9 mouse cellular contexts compared by ENCODE assay signal in genomic region chr17:25570648-25571452, GRCm38 (mm10). TPM values are rescaled to one million over a fixed set of nuclear protein-coding genes. Genes with fewer than 3 reads are reported as not detected.
DNase-seq lines count a peak whose midpoint lies in the region; ATAC-seq and TF ChIP-seq lines count a peak whose summit lies in the region.
"Had no signal": no experiment of that assay in that cellular context is flagged by ENCODE, and none has a peak within 500 bp of the region (broad histone marks: within the 10 kb centered on the region; RNA-seq: fewer than 3 reads in every experiment).

Gene Sox8 (minus strand): TSS chr17:25570686.

- under 1% methylated on average over 60 of the region's 61 CpGs for WGBS in hindbrain, postnatal 0 days

- peak within 1 kb of the TSS; percentile 58 for H3K9ac ChIP-seq in hindbrain, postnatal 0 days (replicated peaks; ENCODE audit: low read length)

- CTCF ChIA-PET in Patski (lab: Charles Lee) = interaction anchor here (0.9 to 1.0 kb wide), 2 partner anchors 20 to 32 kb away, joined by 3 to 4 read pairs; no protein-coding TSS in a partner anchor

- no peaks in the 10 kb centered on the region for H3K9me3 ChIP-seq in hindbrain, postnatal 0 days (ENCODE audit: low read length)

- H3K4me3 ChIP-seq in hindbrain, postnatal 0 days (ENCODE audit: low read length) = peak within 1 kb of the TSS; percentile 55
- H3K4me3 ChIP-seq in left cerebral cortex, adult 2 months = peak within 1 kb of the TSS; percentile 63

- H3K4me1 ChIP-seq in hindbrain, postnatal 0 days (ENCODE audit: insufficient read depth, low read length) = peaks cover 10% of the 10 kb centered on the region; the same call in 1 of the 2 replicates

- peak within 1 kb of the TSS; percentile 81 for H3K4me2 ChIP-seq in hindbrain, postnatal 0 days (ENCODE audit: low read depth, low read length)

- TF ChIP-seq CTCF in Patski (IDR thresholded peaks at IDR 0.05) = no peak
- TF ChIP-seq CTCF in hindbrain, postnatal 0 days (IDR thresholded peaks at IDR 0.05; ENCODE audit: low read depth) = peak; percentile 58
- TF ChIP-seq CTCF in left cerebral cortex, adult 2 months (IDR thresholded peaks at IDR 0.05) = peak; percentile 50

- in situ Hi-C loops in Patski (cut with MboI; ENCODE audit: low pct_unique_long_range_greater_than_20kb) = loop anchor here (5.0 kb wide), 1 partner anchor 126 kb away; no protein-coding TSS in a partner anchor

- peak; percentile 19 for ATAC-seq in Patski
- ATAC-seq in hindbrain, postnatal 0 days = peak; percentile 81

- peak within 1 kb of the TSS; percentile 67; the same call in 1 of the 2 replicates for H3K27ac ChIP-seq in hindbrain, postnatal 0 days
- H3K27ac ChIP-seq in left cerebral cortex, adult 2 months = peak within 1 kb of the TSS; percentile 87
- H3K27ac ChIP-seq: macrophage had no signal

- intact Hi-C loops in left cerebral cortex, adult 2 months (cut with DNase I) = loop anchor here (1.0 to 5.0 kb wide), 2 partner anchors 127 to 231 kb away; no protein-coding TSS in a partner anchor

- DNase-seq in Patski (ENCODE audit: low read depth, low spot score) = no peak
- peak; percentile 49 to 65 for DNase-seq in cerebellum, postnatal 36 days
- peak; percentile 82 to 86 for DNase-seq in gastrocnemius, adult 8-10 months (ENCODE audit: low spot score in 2 of 2)
- peak; percentile 90 for DNase-seq in hindbrain, postnatal 0 days (ENCODE audit: low spot score)
- peak; percentile 91 to 93 for DNase-seq in left cerebral cortex, adult 2 months (ENCODE audit: extremely low spot score in 1 of 2, low spot score in 2 of 2)
- peak; percentile 79 to 82 for DNase-seq in lung, postnatal 4 days
- DNase-seq in right cerebral cortex, adult 18-20 months = peak; percentile 94
- peak; percentile 44 for DNase-seq in urinary bladder, adult 2 months (ENCODE audit: low spot score)

- POLR2A ChIA-PET in Patski (lab: Charles Lee) = interaction anchor here (0.7 to 2.8 kb wide), 6 partner anchors 8 to 383 kb away, joined by 3 to 14 read pairs (median 4); partner anchors contain the start of genes Lmf1 and Unkl

- no peaks in the 10 kb centered on the region for H3K27me3 ChIP-seq in Patski
- H3K27me3 ChIP-seq in hindbrain, postnatal 0 days (ENCODE audit: insufficient read depth, low read length) = peaks cover 10% of the 10 kb centered on the region; the same call in 1 of the 2 replicates

- H3K36me3 ChIP-seq in hindbrain, postnatal 0 days (ENCODE audit: insufficient read depth, low read length) = no peaks in the 10 kb centered on the region

RNA-seq across cellular contexts. Expression of gene Sox8, which starts in this region (rescaled TPM):
- polyA plus RNA-seq in Patski (2021) = 16.7 TPM
- total RNA-seq in gastrocnemius, adult 8-10 months (2022) = under 1 TPM; 0.19 to 0.76 (median 0.70) TPM
- total RNA-seq in hindbrain, postnatal 0 days (2014; rRNA removed) = 52.1 and 54.5 TPM in 2 replicates
- 28.9 and 31.5 TPM in 2 replicates for polyA plus RNA-seq in hindbrain, postnatal 0 days (2015; fragmentation: Nextera tagmentation; extraction: Ambion mirVana)
- total RNA-seq in left cerebral cortex, adult 2 months (2021) = 10 to 100 TPM; 55.3 to 66.9 TPM
- polyA plus RNA-seq in urinary bladder, adult 2 months (2012; rRNA removed) = 1.2 and 1.5 TPM in 2 replicates
- polyA plus RNA-seq: macrophage had no signal

Comparison
In these comparisons a context has a peak if more than half of its experiments do, and no peak if none do; other contexts are left out.
1. RNA of gene Sox8 (total RNA-seq): 55.3 to 66.9 TPM in left cerebral cortex, adult 2 months and 52.1 to 54.5 TPM in hindbrain, postnatal 0 days; 0.19 to 0.76 TPM in gastrocnemius, adult 8-10 months; every median in the first group is over 10 times any median in the second.
2. Peak in DNase-seq in gastrocnemius, adult 8-10 months; RNA of the gene not detected or under 1 TPM.